8 mouse cellular contexts compared by ENCODE assay signal in genomic region chr14:120300191-120300590, GRCm38 (mm10). TPM values are rescaled to one million over a fixed set of nuclear protein-coding genes. Genes with fewer than 3 reads are reported as not detected.
A peak's percentile ranks its signal among the peaks of the same experiment; 100 is the strongest.
DNase-seq lines count a peak whose midpoint lies in the region; ATAC-seq and TF ChIP-seq lines count a peak whose summit lies in the region.
"Had no signal": no experiment of that assay in that cellular context is flagged by ENCODE, and none has a peak within 500 bp of the region (broad histone marks: within the 10 kb centered on the region; RNA-seq: fewer than 3 reads in every experiment).

No protein-coding gene starts in this region.

- H3K4me1 ChIP-seq in heart, embryonic 14.5 days (ENCODE audit: control insufficient read depth in 2 of 2, insufficient read depth in 2 of 2, low read length in 2 of 2), result peaks cover 35 to 83% of the 10 kb centered on the region in 2 experiments
- H3K4me1 ChIP-seq in lung, embryonic 15.5 days, result peaks cover 81% of the 10 kb centered on the region
- peaks cover 58% of the 10 kb centered on the region for H3K4me1 ChIP-seq in intestine, embryonic 16.5 days (ENCODE audit: control insufficient read depth, insufficient read depth, low read length)
- peaks cover 18% of the 10 kb centered on the region for H3K4me1 ChIP-seq in stomach, postnatal 0 days (replicated peaks; ENCODE audit: control insufficient read depth, insufficient read depth)

- no peak for TF ChIP-seq EP300 in stomach, postnatal 0 days (optimal IDR thresholded peaks at IDR 0.05)

- WGBS in heart, embryonic 14.5 days, result 37% methylated on average over 4 of the region's 4 CpGs
- 38% methylated on average over 4 of the region's 4 CpGs for WGBS in lung, embryonic 15.5 days
- WGBS in intestine, embryonic 16.5 days, result 48% methylated on average over 4 of the region's 4 CpGs
- 47% methylated on average over 4 of the region's 4 CpGs for WGBS in stomach, postnatal 0 days

- TF ChIP-seq CTCF in stomach, postnatal 0 days (IDR thresholded peaks at IDR 0.05; ENCODE audit: low read depth), result no peak

- H3K9ac ChIP-seq in heart, embryonic 14.5 days (ENCODE audit: low read length), result peak overlapping the region; percentile 59
- H3K9ac ChIP-seq in lung, embryonic 15.5 days, result no peak overlapping the region
- H3K9ac ChIP-seq in intestine, embryonic 16.5 days (ENCODE audit: low read depth, low read length), result no peak overlapping the region
- H3K9ac ChIP-seq in stomach, postnatal 0 days (ENCODE audit: low read length), result no peak overlapping the region

- H3K36me3 ChIP-seq in heart, embryonic 14.5 days (ENCODE audit: control insufficient read depth, insufficient read depth, low read length), result 0 out of 2 replicates have a peak, but pooled peaks cover 1% of the 10 kb centered on the region
- H3K36me3 ChIP-seq in lung, embryonic 15.5 days, result no peaks in the 10 kb centered on the region
- H3K36me3 ChIP-seq in intestine, embryonic 16.5 days (ENCODE audit: control insufficient read depth, insufficient read depth, low read length), result no peaks in the 10 kb centered on the region
- H3K36me3 ChIP-seq in stomach, postnatal 0 days (ENCODE audit: control insufficient read depth, insufficient read depth, low read length), result no peaks in the 10 kb centered on the region

- peak overlapping the region; percentile 54 for H3K4me2 ChIP-seq in heart, embryonic 14.5 days (ENCODE audit: low read length)
- H3K4me2 ChIP-seq in lung, embryonic 15.5 days, result peak overlapping the region; percentile 37
- no peak overlapping the region for H3K4me2 ChIP-seq in intestine, embryonic 16.5 days (ENCODE audit: low read depth, low read length)
- no peak overlapping the region for H3K4me2 ChIP-seq in stomach, postnatal 0 days (replicated peaks; ENCODE audit: low read depth)

- H3K4me3 ChIP-seq in heart, embryonic 14.5 days (ENCODE audit: control insufficient read depth in 1 of 2, insufficient read depth in 1 of 2, low read depth in 1 of 2, low read length in 2 of 2), result no peak overlapping the region
- H3K4me3 ChIP-seq in lung, embryonic 15.5 days, result no peak overlapping the region
- H3K4me3 ChIP-seq in intestine, embryonic 16.5 days (ENCODE audit: low read length), result no peak overlapping the region
- no peak overlapping the region for H3K4me3 ChIP-seq in stomach, postnatal 0 days (ENCODE audit: low read depth, low read length)

- H3K27ac ChIP-seq in heart, embryonic 14.5 days (replicated peaks in 1 of 2; ENCODE audit: control insufficient read depth in 1 of 2, insufficient read depth in 1 of 2, low read depth in 2 of 2, low read length in 2 of 2), result peak overlapping the region; percentile 95 to 96
- H3K27ac ChIP-seq in lung, embryonic 15.5 days, result peak overlapping the region; percentile 88
- peak overlapping the region; percentile 35; the same call in 1 of the 2 replicates for H3K27ac ChIP-seq in intestine, embryonic 16.5 days (ENCODE audit: low read length)
- peak overlapping the region; percentile 50 for H3K27ac ChIP-seq in stomach, postnatal 0 days (replicated peaks)
- H3K27ac ChIP-seq: macrophage had no signal

- no peak for DNase-seq in heart, postnatal 14 days
- no peak for DNase-seq in lung, adult 18-20 months
- DNase-seq in stomach, postnatal 0 days (ENCODE audit: low spot score), result no peak
- DNase-seq in layer of hippocampus, postnatal 10 days (ENCODE audit: low spot score in 2 of 2), result no peak

- H3K27me3 ChIP-seq in heart, embryonic 14.5 days (ENCODE audit: control insufficient read depth, insufficient read depth, low read length), result no peaks in the 10 kb centered on the region
- no peaks in the 10 kb centered on the region for H3K27me3 ChIP-seq in lung, embryonic 15.5 days
- no peaks in the 10 kb centered on the region for H3K27me3 ChIP-seq in intestine, embryonic 16.5 days (replicated peaks; ENCODE audit: control insufficient read depth, insufficient read depth, low read length)
- H3K27me3 ChIP-seq in stomach, postnatal 0 days (ENCODE audit: control insufficient read depth, insufficient read depth, low read length), result no peaks in the 10 kb centered on the region

- intact Hi-C loops in heart, postnatal 14 days (cut with DNase I), result no loop called here

- no peak for ATAC-seq in heart, embryonic 14.5 days (ENCODE audit: insufficient number of reproducible peaks, insufficient read depth, low FRiP score, low read depth)
- no peak for ATAC-seq in lung, embryonic 15.5 days (ENCODE audit: borderline replicate concordance, extremely low read depth, low FRiP score, low TSS enrichment)
- no peak for ATAC-seq in intestine, embryonic 16.5 days
- ATAC-seq in stomach, postnatal 0 days (ENCODE audit: low FRiP score, low TSS enrichment), result no peak

- H3K9me3 ChIP-seq in heart, embryonic 14.5 days (ENCODE audit: control insufficient read depth, low read length), result no peaks in the 10 kb centered on the region
- no peaks in the 10 kb centered on the region for H3K9me3 ChIP-seq in lung, embryonic 15.5 days
- H3K9me3 ChIP-seq in intestine, embryonic 16.5 days (ENCODE audit: control insufficient read depth, low read length), result no peaks in the 10 kb centered on the region
- H3K9me3 ChIP-seq in stomach, postnatal 0 days (ENCODE audit: control insufficient read depth, low read length), result no peaks in the 10 kb centered on the region

RNA-seq across cellular contexts. Expression of gene Mbnl2, which starts 24.7 kb away (rescaled TPM):
- polyA plus RNA-seq in heart, embryonic 14.5 days (2014; fragmentation: Nextera tagmentation; extraction: Ambion mirVana), result 129 and 130 TPM in 2 replicates
- total RNA-seq in heart, postnatal 14 days (2021), result 100 to 1,000 TPM; 237 to 252 TPM
- 130 and 141 TPM in 2 replicates for polyA plus RNA-seq in lung, embryonic 15.5 days (2015; fragmentation: Nextera tagmentation; extraction: Ambion mirVana)
- 114 and 127 TPM in 2 replicates for polyA plus RNA-seq in intestine, embryonic 16.5 days (2015; fragmentation: Nextera tagmentation; extraction: Ambion mirVana)
- 101 and 104 TPM in 2 replicates for polyA plus RNA-seq in stomach, postnatal 0 days (2015; fragmentation: Nextera tagmentation; extraction: Ambion mirVana)
- total RNA-seq in layer of hippocampus, postnatal 10 days (2021), result 100 to 1,000 TPM; 126 to 132 TPM

Comparison
In these comparisons a context has a peak if more than half of its experiments do, and no peak if none do; other contexts are left out.
1. H3K27ac ChIP-seq: peak in every context shown above with its lines; median percentile 96 in heart, embryonic 14.5 days; 88 in lung, embryonic 15.5 days; 50 in stomach, postnatal 0 days; 35 in intestine, embryonic 16.5 days.
2. H3K4me2 ChIP-seq: peak in heart, embryonic 14.5 days (single experiment) and lung, embryonic 15.5 days (single experiment); none in intestine, embryonic 16.5 days (single experiment) and stomach, postnatal 0 days (single experiment).